Mouse (Mus musculus) kidney, postnatal 0 days (tissue): ENCODE measurements around the gene Scg5. TPM values are rescaled to one million over a fixed set of nuclear protein-coding genes. Genes with fewer than 3 reads are reported as not detected.

Source experiments
- ATAC-seq: fragments of 200-750 bp; cut with Nextera tagmentation; replicated peaks from 2 replicates; pipeline ENCODE4 v1.8.0; 2017; ENCODE audit warnings: low read depth, moderate number of reproducible peaks, moderate TSS enrichment, moderate library complexity; ENCODE audit not compliant: low FRiP score
- DNase-seq: peaks from one replicate; pipeline ENCODE4 v3.0.0-alpha.2; 2016; ENCODE audit warnings: low spot score
- H3K27ac ChIP-seq: fragments of 300-500 bp; sonication (generic); 2 replicates; pipeline ENCODE4 v1.5.1; 2014; ENCODE audit warnings: mild to moderate bottlenecking
- H3K27me3 ChIP-seq: fragments of 300-500 bp; sonication (generic); 2 replicates; pipeline ENCODE4 v1.6.1; 2014; ENCODE audit warnings: low read length, mixed read lengths; ENCODE audit not compliant: insufficient read depth
- H3K36me3 ChIP-seq: fragments of 300-500 bp; sonication (generic); 2 replicates; pipeline ENCODE4 v1.6.1; 2014; ENCODE audit warnings: low read length, mixed read lengths; ENCODE audit not compliant: insufficient read depth
- H3K4me1 ChIP-seq: fragments of 300-500 bp; sonication (generic); replicated peaks from 2 replicates; pipeline ENCODE4 v1.6.1; 2014; ENCODE audit warnings: antibody characterized with exemption, low read length, mixed read lengths; ENCODE audit not compliant: insufficient read depth
- H3K4me2 ChIP-seq: fragments of 300-500 bp; sonication (generic); 2 replicates; pipeline ENCODE4 v1.6.1; 2014; ENCODE audit warnings: mild to moderate bottlenecking, low read length, moderate library complexity, mixed read lengths
- H3K4me3 ChIP-seq: fragments of 300-500 bp; sonication (generic); replicated peaks from 2 replicates; pipeline ENCODE4 v1.5.1; 2014; ENCODE audit warnings: low read depth, low read length
- H3K9ac ChIP-seq: fragments of 300-500 bp; sonication (generic); 2 replicates; pipeline ENCODE4 v1.6.1; 2014; ENCODE audit warnings: low read depth, low read length
- H3K9me3 ChIP-seq: fragments of 300-500 bp; sonication (generic); replicated peaks from 2 replicates; pipeline ENCODE4 v1.6.1; 2016; ENCODE audit warnings: low read length, inconsistent platforms, mixed read lengths
- CTCF ChIP-seq: IDR thresholded peaks from 2 replicates; pipeline ENCODE4 v1.5.1; 2016; ENCODE audit warnings: antibody characterized with exemption, low read depth, mild to moderate bottlenecking, moderate library complexity
- WGBS: fragments of 180-500 bp; shearing (Covaris S2); extraction: QIAGEN DNeasy Blood & Tissue Kit; methylation state at CpG from one replicate; pipeline ENCODE4 v1.1.7; 2014; 5-methylcytosine and 5-hydroxymethylcytosine counted together
- polyA plus RNA-seq: library from polyadenylated mRNA; unstranded; fragments of >200 nt; fragmentation: Nextera tagmentation; extraction: Ambion mirVana; gene quantifications from 2 replicates; pipeline ENCODE4 v1.2.1, GENCODE M21; 2015

Gene Scg5
- polyA plus RNA-seq, 1 experiment from 2014 or later: 46.2 TPM

DNA sequence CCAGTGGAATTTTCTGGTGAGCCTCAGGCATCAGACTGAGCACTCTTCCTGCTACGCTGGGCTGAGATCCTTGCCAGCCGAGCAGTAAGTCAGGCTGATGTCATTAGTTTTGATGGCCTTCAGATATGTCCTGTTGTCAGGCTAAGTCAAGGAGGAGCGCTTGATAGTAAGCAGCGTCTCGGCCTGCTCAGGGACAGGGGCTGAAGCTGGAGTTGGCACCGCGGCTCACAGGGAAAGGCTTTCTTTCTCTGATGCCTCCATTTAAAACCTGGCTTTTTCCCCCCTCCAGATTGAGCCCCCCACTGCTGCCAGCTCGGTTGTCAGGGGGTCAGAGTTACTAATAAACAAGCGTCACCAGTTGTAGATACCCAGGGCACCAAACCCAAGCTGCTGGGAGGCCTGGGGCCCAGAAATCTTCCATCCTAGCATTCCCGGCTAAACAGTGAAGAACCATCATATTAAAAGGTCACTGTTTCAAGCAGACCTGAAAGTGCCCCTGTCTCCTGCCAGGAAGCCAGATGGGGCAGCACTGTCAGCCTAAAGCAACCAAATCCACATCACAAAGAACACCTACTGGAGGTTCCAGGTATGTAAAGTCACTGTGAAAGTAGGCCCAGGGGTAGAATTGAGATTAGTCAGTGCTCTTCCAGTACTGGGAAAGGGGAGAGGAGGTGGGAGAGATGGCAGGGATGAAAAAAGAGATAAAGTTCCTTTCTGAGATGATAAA lies 21.9 kb downstream of the Scg5 start:
- no peak overlapping the region for H3K27ac ChIP-seq
- no peak overlapping the region for H3K4me2 ChIP-seq
- no peaks in the 10 kb centered on the region for H3K36me3 ChIP-seq
- no peaks in the 10 kb centered on the region for H3K9me3 ChIP-seq
- 65% methylated on average over 10 of the region's 10 CpGs for WGBS
- TF ChIP-seq CTCF: no peak
- ATAC-seq: no peak
- no peaks in the 10 kb centered on the region for H3K4me1 ChIP-seq
- H3K4me3 ChIP-seq: no peak overlapping the region
- H3K27me3 ChIP-seq: no peaks in the 10 kb centered on the region
- no peak overlapping the region for H3K9ac ChIP-seq
- DNase-seq: no peak

DNA sequence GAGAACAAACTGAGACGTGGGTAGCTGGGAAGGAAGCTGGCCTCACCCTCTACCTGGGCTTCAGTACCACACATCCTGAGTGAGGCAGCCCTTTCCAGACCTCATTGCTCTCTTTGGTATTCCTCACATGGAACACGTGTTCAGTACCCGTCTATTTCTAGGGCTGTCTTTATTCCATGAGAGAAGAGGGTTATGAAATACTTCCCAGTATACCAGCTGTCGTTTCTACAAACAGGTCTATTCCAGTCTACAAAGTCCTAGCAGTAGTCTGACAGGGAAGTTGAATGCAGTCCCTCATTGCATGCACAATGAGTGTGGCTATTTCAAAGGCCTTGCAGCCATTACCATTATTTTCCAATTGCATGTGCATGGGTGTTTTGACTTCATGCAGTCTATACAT lies 23.2 kb downstream of the Scg5 start:
- no peaks in the 10 kb centered on the region for H3K27me3 ChIP-seq
- H3K36me3 ChIP-seq: no peaks in the 10 kb centered on the region
- TF ChIP-seq CTCF: no peak
- no peak for DNase-seq
- no peak overlapping the region for H3K27ac ChIP-seq
- whole genome bisulfite sequencing: 84% methylated on average over 4 of the region's 4 CpGs
- H3K9me3 ChIP-seq: no peaks in the 10 kb centered on the region
- H3K4me1 ChIP-seq: no peaks in the 10 kb centered on the region
- no peak overlapping the region for H3K4me2 ChIP-seq
- no peak for ATAC-seq
- no peak overlapping the region for H3K9ac ChIP-seq
- no peak overlapping the region for H3K4me3 ChIP-seq

DNA sequence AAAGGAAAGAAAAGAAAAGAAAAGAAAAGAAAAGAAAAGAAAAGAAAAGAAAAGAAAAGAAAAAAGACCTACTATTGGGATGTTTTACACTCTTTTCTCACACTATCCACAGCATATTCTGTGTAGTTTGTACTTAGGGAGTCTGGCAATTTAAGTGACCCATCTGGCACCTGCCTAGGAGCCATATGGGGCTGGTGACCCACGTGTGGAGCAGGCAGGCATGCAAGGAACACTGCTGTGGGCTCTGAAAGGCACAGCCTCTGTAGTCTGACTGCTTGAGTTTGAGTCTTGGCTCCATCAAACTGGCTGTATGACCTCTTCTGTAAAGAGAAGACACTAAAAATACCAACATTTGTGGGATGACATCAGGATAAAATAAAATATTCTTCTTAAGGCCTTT lies 25.2 kb downstream of the Scg5 start:
- no peak overlapping the region for H3K27ac ChIP-seq
- no peak overlapping the region for H3K9ac ChIP-seq
- 3% methylated on average over 1 of the region's 1 CpGs for WGBS
- no peak overlapping the region for H3K4me3 ChIP-seq
- no peak for ATAC-seq
- no peak for DNase-seq
- no peaks in the 10 kb centered on the region for H3K4me1 ChIP-seq
- H3K4me2 ChIP-seq: no peak overlapping the region
- no peaks in the 10 kb centered on the region for H3K9me3 ChIP-seq
- no peaks in the 10 kb centered on the region for H3K27me3 ChIP-seq
- H3K36me3 ChIP-seq: no peaks in the 10 kb centered on the region
- no peak for TF ChIP-seq CTCF

DNA sequence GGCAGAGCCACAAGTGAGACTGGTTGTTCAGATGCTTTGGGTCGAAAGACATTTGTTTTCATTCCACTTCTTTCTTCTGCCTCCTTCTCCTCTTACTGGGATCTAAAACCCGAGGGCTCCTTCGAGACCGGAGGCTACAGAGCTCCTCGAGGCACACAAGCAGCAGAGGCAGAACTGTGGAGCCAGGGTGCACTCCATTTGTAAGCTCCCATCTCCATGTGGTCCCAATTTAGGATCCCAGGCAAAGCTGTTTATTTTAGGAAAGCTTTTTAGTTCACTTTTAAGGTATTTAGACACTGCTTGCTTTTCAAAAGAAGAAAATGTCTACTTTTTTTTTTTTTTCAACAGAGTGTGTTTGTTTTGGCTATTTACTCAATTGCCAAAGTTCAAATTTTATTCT lies 28.1 kb downstream of the Scg5 start:
- Histone ChIP-seq H3K4me1 (no peaks in the 10 kb centered on the region), H3K27me3 (no peaks in the 10 kb centered on the region), H3K9ac (no peak overlapping the region), H3K27ac (no peak overlapping the region), H3K4me2 (no peak overlapping the region), H3K9me3 (no peaks in the 10 kb centered on the region), H3K36me3 (no peaks in the 10 kb centered on the region), H3K4me3 (no peak overlapping the region)
- DNase-seq: no peak
- TF ChIP-seq CTCF: no peak
- 63% methylated on average over 5 of the region's 5 CpGs for WGBS
- no peak for ATAC-seq

DNA sequence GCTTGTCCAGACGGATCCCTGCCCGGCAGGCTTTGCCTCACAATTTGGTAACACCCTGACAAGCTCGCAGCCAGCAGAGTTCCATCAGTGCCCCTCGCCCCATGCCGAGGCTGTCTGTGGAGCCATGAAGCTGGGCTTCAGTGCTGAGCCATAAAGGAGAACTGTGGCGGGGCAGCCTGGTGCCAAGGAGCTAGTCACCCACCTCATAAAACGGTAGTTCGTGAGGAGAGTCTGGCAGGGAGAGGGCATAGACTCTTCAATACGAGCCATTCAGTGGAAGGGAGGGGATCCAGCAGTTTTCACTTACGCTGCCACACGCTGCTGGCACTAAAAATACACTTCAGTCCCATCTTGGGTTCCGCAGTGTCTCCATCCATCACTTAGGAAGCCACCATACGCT lies 30.3 kb downstream of the Scg5 start:
- WGBS: 59% methylated on average over 13 of the region's 13 CpGs
- no peak overlapping the region for H3K27ac ChIP-seq
- no peak overlapping the region for H3K9ac ChIP-seq
- no peaks in the 10 kb centered on the region for H3K4me1 ChIP-seq
- H3K9me3 ChIP-seq: no peaks in the 10 kb centered on the region
- no peak overlapping the region for H3K4me2 ChIP-seq
- H3K4me3 ChIP-seq: no peak overlapping the region
- H3K27me3 ChIP-seq: no peaks in the 10 kb centered on the region
- H3K36me3 ChIP-seq: no peaks in the 10 kb centered on the region
- DNase-seq: no peak
- TF ChIP-seq CTCF: no peak
- no peak for ATAC-seq

DNA sequence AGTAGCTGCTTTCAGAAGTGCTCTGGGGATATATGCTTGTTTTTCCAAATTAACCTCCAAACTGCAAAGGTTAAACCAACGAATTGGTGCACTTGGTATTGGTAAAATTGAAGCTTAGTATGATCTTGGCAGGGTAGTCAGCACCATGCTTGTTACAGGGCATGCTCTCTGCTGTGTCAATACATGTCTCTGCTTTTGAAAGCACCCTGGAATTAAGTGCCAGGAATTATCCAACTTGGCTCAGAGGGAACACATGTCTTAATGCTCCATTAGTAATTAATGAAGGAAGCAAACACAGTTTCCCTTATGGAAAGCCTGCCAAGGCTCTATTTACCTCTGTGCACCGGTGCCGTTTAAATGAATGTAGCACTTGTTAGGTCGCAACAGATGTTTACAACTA lies 33.7 kb downstream of the Scg5 start:
- no peak overlapping the region for H3K4me3 ChIP-seq
- 72% methylated on average over 4 of the region's 4 CpGs for WGBS
- H3K27me3 ChIP-seq: no peaks in the 10 kb centered on the region
- no peak for TF ChIP-seq CTCF
- H3K9me3 ChIP-seq: no peaks in the 10 kb centered on the region
- H3K27ac ChIP-seq: no peak overlapping the region
- no peak overlapping the region for H3K4me2 ChIP-seq
- DNase-seq: no peak
- no peaks in the 10 kb centered on the region for H3K4me1 ChIP-seq
- H3K36me3 ChIP-seq: no peaks in the 10 kb centered on the region
- no peak for ATAC-seq
- no peak overlapping the region for H3K9ac ChIP-seq

DNA sequence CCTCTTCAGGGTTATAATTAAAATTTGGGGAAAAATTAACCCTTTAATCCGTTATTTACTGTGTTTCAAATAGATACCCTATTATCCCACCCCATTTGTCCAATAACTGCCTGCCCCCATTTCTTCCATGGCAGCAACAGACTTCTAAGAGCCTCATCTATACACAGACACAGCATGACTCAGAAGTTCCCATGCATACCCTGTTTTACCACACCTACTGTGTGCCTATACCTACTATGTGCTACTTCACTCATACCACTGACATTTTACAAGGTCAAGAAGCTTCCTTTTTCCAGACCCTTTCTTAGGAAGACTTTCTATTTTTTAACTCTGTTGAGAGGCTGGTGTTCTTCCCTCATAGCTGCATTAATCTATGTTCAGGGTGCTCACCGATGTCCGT lies 35.4 kb downstream of the Scg5 start:
- Histone ChIP-seq H3K27ac (no peak overlapping the region), H3K4me2 (no peak overlapping the region), H3K4me3 (no peak overlapping the region), H3K4me1 (no peaks in the 10 kb centered on the region), H3K9ac (no peak overlapping the region), H3K27me3 (no peaks in the 10 kb centered on the region), H3K9me3 (no peaks in the 10 kb centered on the region), H3K36me3 (no peaks in the 10 kb centered on the region)
- 81% methylated on average over 3 of the region's 3 CpGs for WGBS
- no peak for DNase-seq
- no peak for TF ChIP-seq CTCF
- ATAC-seq: no peak
